Mouse (Mus musculus) intestine, postnatal 0 days (tissue): ENCODE results near the gene Arhgap6. TPM values are rescaled to one million over a fixed set of nuclear protein-coding genes. Genes with fewer than 3 reads are reported as not detected.

ENCODE experiments used
- ATAC-seq: fragments of 200-750 bp; cut with Nextera tagmentation; 2 replicates; pipeline ENCODE4 v1.8.0; 2017; ENCODE audit warnings: mild to moderate bottlenecking, moderate TSS enrichment, moderate library complexity
- H3K27ac ChIP-seq: fragments of 300-500 bp; sonication (generic); 2 replicates; pipeline ENCODE4 v1.5.1; 2014; ENCODE audit warnings: mild to moderate bottlenecking, low read depth, low read length, moderate library complexity
- H3K27me3 ChIP-seq: fragments of 300-500 bp; sonication (generic); replicated peaks from 2 replicates; pipeline ENCODE4 v1.6.1; 2014; ENCODE audit warnings: low read length, mixed read lengths; ENCODE audit not compliant: control insufficient read depth, insufficient read depth
- H3K36me3 ChIP-seq: fragments of 300-500 bp; sonication (generic); 2 replicates; pipeline ENCODE4 v1.6.1; 2014; ENCODE audit warnings: mild to moderate bottlenecking, moderate library complexity; ENCODE audit not compliant: control insufficient read depth, insufficient read depth
- H3K4me1 ChIP-seq: fragments of 300-500 bp; sonication (generic); replicated peaks from 2 replicates; pipeline ENCODE4 v1.6.1; 2014; ENCODE audit warnings: antibody characterized with exemption, low read length, mixed read lengths; ENCODE audit not compliant: control insufficient read depth, insufficient read depth
- H3K4me2 ChIP-seq: fragments of 300-500 bp; sonication (generic); replicated peaks from 2 replicates; pipeline ENCODE4 v1.6.1; 2014; ENCODE audit warnings: low read depth, mild to moderate bottlenecking, moderate library complexity
- H3K4me3 ChIP-seq: fragments of 300-500 bp; sonication (generic); 2 replicates; pipeline ENCODE4 v1.5.1; 2014; ENCODE audit warnings: low read depth, low read length
- H3K9ac ChIP-seq: fragments of 300-500 bp; sonication (generic); 2 replicates; pipeline ENCODE4 v1.6.1; 2014; ENCODE audit warnings: mild to moderate bottlenecking, low read depth, low read length
- H3K9me3 ChIP-seq: fragments of 300-500 bp; sonication (generic); 2 replicates; pipeline ENCODE4 v1.6.1; 2016; ENCODE audit warnings: mixed run types; ENCODE audit not compliant: control insufficient read depth
- CTCF ChIP-seq: sonication (generic); IDR thresholded peaks from 2 replicates; pipeline ENCODE4 v1.5.1; 2016; ENCODE audit warnings: low read depth, mild to moderate bottlenecking, control low read depth, antibody characterized with exemption, moderate library complexity
- WGBS: fragments of 180-500 bp; shearing (Covaris S2); extraction: QIAGEN DNeasy Blood & Tissue Kit; methylation state at CpG from one replicate; pipeline ENCODE4 v1.1.7; 2014; 5-methylcytosine and 5-hydroxymethylcytosine counted together
- polyA plus RNA-seq: library from polyadenylated mRNA; unstranded; fragments of >200 nt; fragmentation: Nextera tagmentation; extraction: Ambion mirVana; gene quantifications from 2 replicates; pipeline ENCODE4 v1.2.1, GENCODE M21; 2015

The Arhgap6 gene
- polyA plus RNA-seq, 1 experiment from 2014 or later, result 5.9 TPM

DNA sequence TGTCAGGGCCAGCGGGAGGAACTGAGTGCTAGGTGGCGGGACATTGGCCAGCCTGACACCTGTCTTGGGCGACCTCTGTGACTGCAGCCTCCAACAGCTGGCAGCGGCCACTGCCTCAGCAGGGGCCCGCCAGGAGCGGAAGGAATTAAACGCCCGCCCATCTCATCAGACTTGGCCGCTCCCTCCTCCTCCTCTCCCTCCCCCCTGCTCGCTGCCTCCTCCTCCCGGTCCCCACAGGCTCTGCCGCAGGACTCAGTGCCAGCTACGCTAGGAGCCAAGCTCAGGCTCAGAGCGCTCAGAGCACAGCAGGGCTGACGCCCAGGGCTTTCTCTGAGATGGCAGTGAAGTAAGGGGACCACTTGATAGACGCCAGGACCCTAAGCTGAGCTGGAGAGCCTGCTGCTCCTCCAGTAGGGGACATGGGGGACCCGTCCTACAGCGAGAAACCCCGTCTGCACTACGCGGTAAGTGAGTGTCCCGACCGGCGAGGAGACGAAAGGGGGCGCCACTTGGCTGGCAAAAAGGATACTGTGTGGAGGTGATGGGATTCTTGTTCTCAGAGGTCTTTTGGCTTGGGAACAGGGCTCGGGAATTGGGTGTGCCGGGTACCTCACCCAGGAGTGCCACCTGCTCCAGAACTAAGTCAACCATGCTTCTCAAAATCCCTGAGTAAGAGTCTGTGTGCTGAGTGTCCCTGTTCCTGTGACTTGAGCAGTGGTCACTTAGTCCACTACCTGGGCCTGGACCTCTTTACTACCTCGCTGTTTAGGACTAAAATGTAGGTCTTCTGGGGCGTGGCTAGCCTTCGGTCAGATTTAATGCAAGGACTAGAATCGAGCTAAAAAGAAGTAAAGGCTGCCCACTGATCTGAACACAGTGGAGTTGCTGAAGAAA lies 241.8 kb downstream of the Arhgap6 start:
- Histone ChIP-seq H3K27me3 (no peaks in the 10 kb centered on the region; the same call in 1 of the 2 replicates), H3K27ac (no peak overlapping the region), H3K4me1 (no peaks in the 10 kb centered on the region), H3K4me3 (peak overlapping the region; percentile 38), H3K4me2 (peak overlapping the region; percentile 59), H3K9ac (0 out of 2 replicates have a peak overlapping the region, but pooled peaks have one; percentile 1), H3K9me3 (no peaks in the 10 kb centered on the region), H3K36me3 (no peaks in the 10 kb centered on the region)
- 17% methylated on average over 32 of the region's 32 CpGs for WGBS
- peak; percentile 65 for TF ChIP-seq CTCF
- peak; percentile 96 for ATAC-seq

- 45% methylated on average over 4 of the region's 4 CpGs for WGBS
- H3K27me3 ChIP-seq, result no peaks in the 10 kb centered on the region; the same call in 1 of the 2 replicates
- H3K36me3 ChIP-seq, result no peaks in the 10 kb centered on the region
- no peak for TF ChIP-seq CTCF
- H3K9ac ChIP-seq, result no peak overlapping the region
- peak overlapping the region; percentile 38 for H3K4me3 ChIP-seq
- no peak overlapping the region for H3K27ac ChIP-seq
- ATAC-seq, result no peak
- no peaks in the 10 kb centered on the region for H3K4me1 ChIP-seq
- no peaks in the 10 kb centered on the region for H3K9me3 ChIP-seq
- H3K4me2 ChIP-seq, result peak overlapping the region; percentile 59
These were observed 242.5 kb downstream of the Arhgap6 start for GRCm38 (mm10) chrX:169037401-169037800.

GRCm38 (mm10) chrX:169043872-169044271 lies 249.0 kb downstream of the Arhgap6 start:
- no peak overlapping the region for H3K4me2 ChIP-seq
- no peak overlapping the region for H3K27ac ChIP-seq
- H3K9ac ChIP-seq, result no peak overlapping the region
- H3K4me3 ChIP-seq, result no peak overlapping the region
- no peaks in the 10 kb centered on the region for H3K27me3 ChIP-seq
- no peaks in the 10 kb centered on the region for H3K4me1 ChIP-seq
- no peaks in the 10 kb centered on the region for H3K36me3 ChIP-seq
- H3K9me3 ChIP-seq, result no peaks in the 10 kb centered on the region
- no peak for ATAC-seq
- no peak for TF ChIP-seq CTCF
- WGBS, result 75% methylated on average over 1 of the region's 1 CpGs

GRCm38 (mm10) chrX:169047595-169047994 lies 252.7 kb downstream of the Arhgap6 start:
- H3K4me2 ChIP-seq, result no peak overlapping the region
- no peaks in the 10 kb centered on the region for H3K36me3 ChIP-seq
- no peaks in the 10 kb centered on the region for H3K9me3 ChIP-seq
- no peak overlapping the region for H3K9ac ChIP-seq
- TF ChIP-seq CTCF, result no peak
- no peak overlapping the region for H3K27ac ChIP-seq
- 36% methylated on average over 3 of the region's 3 CpGs for WGBS
- no peak overlapping the region for H3K4me3 ChIP-seq
- no peaks in the 10 kb centered on the region for H3K4me1 ChIP-seq
- H3K27me3 ChIP-seq, result no peaks in the 10 kb centered on the region
- no peak for ATAC-seq

- Histone ChIP-seq H3K36me3 (no peaks in the 10 kb centered on the region), H3K4me1 (no peaks in the 10 kb centered on the region), H3K4me3 (no peak overlapping the region), H3K27ac (no peak overlapping the region), H3K9me3 (no peaks in the 10 kb centered on the region), H3K27me3 (no peaks in the 10 kb centered on the region), H3K4me2 (no peak overlapping the region), H3K9ac (no peak overlapping the region)
- TF ChIP-seq CTCF, result peak; percentile 22; the same call in 1 of the 2 replicates
- no peak for ATAC-seq
These were observed 254.7 kb downstream of the Arhgap6 start for GRCm38 (mm10) chrX:169049550-169049949.

- WGBS, result 52% methylated on average over 5 of the region's 5 CpGs
- ATAC-seq, result no peak
- H3K4me1 ChIP-seq, result no peaks in the 10 kb centered on the region
- H3K9ac ChIP-seq, result no peak overlapping the region
- no peak overlapping the region for H3K4me3 ChIP-seq
- no peaks in the 10 kb centered on the region for H3K36me3 ChIP-seq
- H3K27me3 ChIP-seq, result 0 out of 2 replicates have a peak, but pooled peaks cover 3% of the 10 kb centered on the region
- TF ChIP-seq CTCF, result no peak
- H3K4me2 ChIP-seq, result no peak overlapping the region
- H3K9me3 ChIP-seq, result no peaks in the 10 kb centered on the region
- no peak overlapping the region for H3K27ac ChIP-seq
These were observed 259.1 kb downstream of the Arhgap6 start for GRCm38 (mm10) chrX:169053907-169054476.
